Mouse (Mus musculus) neural tube, embryonic 11.5 days (tissue): Measurements from ENCODE around the gene Plaa. TPM values are rescaled to one million over a fixed set of nuclear protein-coding genes. Genes with fewer than 3 reads are reported as not detected.
"Not testable (repeated sequence)": the region's sequence is repeated elsewhere in the genome, so short reads cannot be mapped to it uniquely, and the experiment has no call there.

Experiments
- ATAC-seq: fragments of 200-750 bp; cut with Nextera tagmentation; 2 replicates; pipeline ENCODE4 v1.8.0; 2017; ENCODE audit warnings: moderate number of reproducible peaks, mild to moderate bottlenecking, moderate TSS enrichment, moderate library complexity; ENCODE audit not compliant: insufficient read depth, low FRiP score, low TSS enrichment
- DNase-seq: peaks from one replicate; pipeline ENCODE4 v3.0.0-alpha.2; 2015; ENCODE audit warnings: low spot score
- H3K27ac ChIP-seq: fragments of 300-500 bp; sonication (generic); 2 replicates; pipeline ENCODE4 v1.5.1; 2014; ENCODE audit warnings: low read depth, mild to moderate bottlenecking, low read length
- H3K27me3 ChIP-seq: fragments of 300-500 bp; sonication (generic); 2 replicates; pipeline ENCODE4 v1.6.1; 2014; ENCODE audit warnings: mild to moderate bottlenecking, low read length, mixed read lengths; ENCODE audit not compliant: control insufficient read depth, insufficient read depth
- H3K36me3 ChIP-seq: fragments of 300-500 bp; sonication (generic); 2 replicates; pipeline ENCODE4 v1.6.1; 2014; ENCODE audit warnings: mild to moderate bottlenecking, low read length, moderate library complexity, mixed read lengths; ENCODE audit not compliant: control insufficient read depth, insufficient read depth
- H3K4me1 ChIP-seq: fragments of 300-500 bp; sonication (generic); 2 replicates; pipeline ENCODE4 v1.6.1; 2014; ENCODE audit warnings: low read length, mixed read lengths; ENCODE audit not compliant: control insufficient read depth, insufficient read depth
- H3K4me2 ChIP-seq: fragments of 300-500 bp; sonication (generic); 2 replicates; pipeline ENCODE4 v1.6.1; 2014; ENCODE audit warnings: low read depth, mild to moderate bottlenecking, moderate library complexity
- H3K4me3 ChIP-seq: fragments of 300-500 bp; sonication (generic); 2 replicates; pipeline ENCODE4 v1.5.1; 2014; ENCODE audit warnings: low read depth, low read length
- H3K9ac ChIP-seq: fragments of 300-500 bp; sonication (generic); 2 replicates; pipeline ENCODE4 v1.6.1; 2014; ENCODE audit warnings: mild to moderate bottlenecking, low read length
- H3K9me3 ChIP-seq: fragments of 300-500 bp; sonication (generic); 2 replicates; pipeline ENCODE4 v1.6.1; 2016; ENCODE audit warnings: low read length; ENCODE audit not compliant: control insufficient read depth
- WGBS: fragments of 180-500 bp; shearing (Covaris S2); extraction: QIAGEN DNeasy Blood & Tissue Kit; methylation state at CpG from one replicate; pipeline ENCODE4 v1.1.7; 2014; 5-methylcytosine and 5-hydroxymethylcytosine counted together
- polyA plus RNA-seq: library from polyadenylated mRNA; unstranded; fragments of >200 nt; fragmentation: Nextera tagmentation; extraction: Ambion mirVana; gene quantifications from 2 replicates; pipeline ENCODE4 v1.2.1, GENCODE M21; 2014

Gene Plaa
- polyA plus RNA-seq, result 97.4 and 99.0 TPM in 2 replicates

DNA sequence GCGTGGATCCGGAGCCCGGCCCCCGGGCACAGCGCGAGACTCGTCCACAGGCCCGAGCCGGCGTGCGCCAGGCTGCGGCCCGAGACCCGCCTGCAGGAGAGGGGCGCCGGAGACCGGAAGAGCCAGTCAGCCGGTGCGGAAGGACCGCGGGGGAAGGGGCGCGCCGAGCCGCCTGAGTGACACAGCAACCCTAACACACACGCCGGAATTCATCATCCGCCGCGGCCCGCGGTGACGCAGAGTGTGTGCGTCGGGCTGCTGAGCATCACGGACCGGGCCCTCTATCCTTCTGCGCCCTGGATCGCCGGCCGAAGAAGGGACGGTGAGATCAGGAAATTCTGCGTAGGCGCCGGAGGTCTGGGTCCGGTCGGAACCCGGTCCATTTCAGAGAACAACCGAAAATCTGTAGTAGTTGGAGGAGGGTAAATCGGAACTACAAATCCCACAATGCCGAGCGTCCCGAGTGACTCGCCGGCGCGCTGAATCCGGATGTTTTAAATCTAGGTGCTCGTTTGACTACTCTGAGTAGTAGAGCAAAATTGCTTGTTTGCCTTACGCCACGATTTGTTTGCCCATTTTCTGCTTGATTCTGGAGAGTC lies at the start of gene Plaa:
Gene Plaa (minus strand): TSS at position 214 of the 599 bp plus-strand sequence.
- no peaks in the 10 kb centered on the region for H3K9me3 ChIP-seq
- ATAC-seq (peak; percentile 98), DNase-seq (peak; percentile 95)
- H3K36me3 ChIP-seq, result no peaks in the 10 kb centered on the region
- peak within 1 kb of the TSS; percentile 93 for H3K4me3 ChIP-seq
- H3K4me1 ChIP-seq, result 0 out of 2 replicates have a peak, but pooled peaks cover 3% of the 10 kb centered on the region
- peak within 1 kb of the TSS; percentile 74 for H3K4me2 ChIP-seq
- peak within 1 kb of the TSS; percentile 87 for H3K27ac ChIP-seq
- peak within 1 kb of the TSS; percentile 95 for H3K9ac ChIP-seq
- WGBS, result 0% methylated on average over 60 of the region's 61 CpGs
- no peaks in the 10 kb centered on the region for H3K27me3 ChIP-seq

DNA sequence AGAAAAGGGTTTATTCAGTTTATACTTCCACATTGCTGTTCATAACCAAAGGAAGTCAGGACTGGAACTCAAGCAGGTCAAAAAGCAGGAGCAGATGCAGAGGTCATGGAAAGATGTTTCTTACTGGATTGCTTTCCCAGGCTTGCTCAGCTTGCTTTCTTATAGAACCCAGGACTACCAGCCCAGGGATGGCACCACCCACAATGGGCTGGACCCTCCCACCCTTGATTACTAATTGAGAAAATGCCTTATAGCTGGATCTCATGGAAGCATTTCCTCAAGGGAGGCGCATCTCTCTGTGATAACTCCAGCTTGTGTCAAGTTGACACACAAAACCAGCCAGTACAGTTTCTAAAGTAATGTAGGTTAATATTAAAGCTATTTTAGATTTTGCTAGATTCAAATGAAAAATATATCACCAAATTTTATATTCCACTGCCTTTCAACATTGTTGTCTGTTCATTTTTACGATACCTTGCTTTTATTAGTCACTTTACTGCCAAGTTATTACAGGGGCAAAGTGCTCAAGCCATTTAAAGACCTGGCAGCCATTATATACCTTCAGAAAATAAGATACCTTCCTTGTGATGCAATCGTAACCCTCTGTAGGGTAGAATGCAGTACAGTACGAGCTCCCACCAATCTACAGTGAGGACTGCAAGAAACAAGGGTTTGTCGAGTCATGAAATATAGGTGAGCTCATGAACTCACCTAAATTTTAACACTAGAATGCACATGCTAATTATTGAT lies 47.6 kb upstream of the Plaa start:
- not testable (repeated sequence) for H3K4me2 ChIP-seq, H3K36me3 ChIP-seq, ATAC-seq, DNase-seq, H3K27ac ChIP-seq, H3K9ac ChIP-seq, H3K4me3 ChIP-seq, H3K9me3 ChIP-seq, H3K27me3 ChIP-seq, H3K4me1 ChIP-seq
- WGBS, result 93% methylated on average over 5 of the region's 5 CpGs

GRCm38 (mm10) chr4:94649920-94650319 lies 46.9 kb upstream of the Plaa start, which contains the start of gene Lrrc19:
TSS of gene Lrrc19 (minus strand) at chr4:94650144.
- WGBS, result 84% methylated on average over 3 of the region's 3 CpGs
- no peak within 1 kb of the TSS for H3K4me3 ChIP-seq

DNA sequence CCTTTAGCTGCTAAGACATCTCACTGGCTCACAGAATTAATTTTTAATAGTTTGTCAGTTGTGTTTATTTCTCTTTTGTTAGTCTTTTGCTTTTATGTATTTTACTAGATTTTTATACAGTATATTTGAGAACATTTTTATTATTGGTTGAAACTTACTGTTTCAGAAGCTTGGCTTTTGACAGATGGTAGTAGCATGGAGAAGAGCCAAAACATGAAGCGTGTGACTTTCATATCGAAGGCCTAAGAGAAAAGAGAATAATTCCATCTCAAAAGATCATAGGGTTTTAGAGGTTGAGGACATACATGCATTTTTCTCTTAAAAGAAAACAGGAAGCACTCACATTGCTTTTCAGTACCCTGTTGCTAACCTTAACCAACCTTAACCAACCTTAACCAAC lies 40.1 kb upstream of the Plaa start:
- 96% methylated on average over 2 of the region's 2 CpGs for WGBS
- no peak overlapping the region for H3K4me3 ChIP-seq

More at GRCm38 (mm10) chr4:94649920-94650319, 46.9 kb upstream of the Plaa start, which contains the start of gene Lrrc19:
- DNase-seq, result no peak
- H3K36me3 ChIP-seq, result no peaks in the 10 kb centered on the region
- H3K4me2 ChIP-seq, result no peak within 1 kb of the TSS
- H3K27ac ChIP-seq, result no peak within 1 kb of the TSS
- no peak for ATAC-seq
- no peaks in the 10 kb centered on the region for H3K9me3 ChIP-seq
- no peak within 1 kb of the TSS for H3K9ac ChIP-seq
- no peaks in the 10 kb centered on the region for H3K4me1 ChIP-seq
- no peaks in the 10 kb centered on the region for H3K27me3 ChIP-seq

DNA sequence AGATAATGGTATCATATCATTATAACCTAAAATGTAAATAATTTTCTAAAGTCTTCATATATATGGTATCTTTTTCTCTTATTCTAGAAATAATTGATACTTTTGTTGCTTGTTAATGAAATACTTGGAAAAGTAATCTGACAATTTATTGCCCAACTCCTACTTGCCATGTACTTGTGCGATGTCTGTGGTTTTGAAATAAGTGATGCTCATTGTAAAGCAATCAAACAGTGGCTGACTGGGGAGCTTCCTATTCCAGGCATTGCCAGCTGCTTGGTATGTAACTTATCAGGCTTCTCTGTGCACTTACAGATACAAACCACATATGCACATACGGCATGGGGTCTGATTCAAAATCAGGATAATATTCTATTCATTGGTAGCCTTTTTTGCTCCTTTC lies 17.0 kb upstream of the Plaa start:
- no peak overlapping the region for H3K4me2 ChIP-seq
- no peaks in the 10 kb centered on the region; the same call in 1 of the 2 replicates for H3K4me1 ChIP-seq
- ATAC-seq (no peak), DNase-seq (no peak)
- H3K4me3 ChIP-seq, result no peak overlapping the region
- WGBS, result 88% methylated on average over 2 of the region's 2 CpGs
- no peak overlapping the region for H3K9ac ChIP-seq
- H3K36me3 ChIP-seq, result no peaks in the 10 kb centered on the region
- H3K27ac ChIP-seq, result no peak overlapping the region
- H3K9me3 ChIP-seq, result no peaks in the 10 kb centered on the region
- H3K27me3 ChIP-seq, result no peaks in the 10 kb centered on the region

More for the DNA sequence above, 40.1 kb upstream of the Plaa start:
- DNase-seq (no peak), ATAC-seq (no peak)
- H3K36me3 ChIP-seq, result no peaks in the 10 kb centered on the region
- no peak overlapping the region for H3K27ac ChIP-seq
- no peak overlapping the region for H3K4me2 ChIP-seq
- no peak overlapping the region for H3K9ac ChIP-seq
- no peaks in the 10 kb centered on the region for H3K27me3 ChIP-seq
- H3K4me1 ChIP-seq, result no peaks in the 10 kb centered on the region
- no peaks in the 10 kb centered on the region for H3K9me3 ChIP-seq

- peak overlapping the region; percentile 59 for H3K9ac ChIP-seq
- WGBS, result 0% methylated on average over 18 of the region's 18 CpGs
- DNase-seq (no peak), ATAC-seq (peak; percentile 79)
- peak overlapping the region; percentile 60 for H3K4me2 ChIP-seq
- H3K4me3 ChIP-seq, result peak overlapping the region; percentile 60
- H3K36me3 ChIP-seq, result no peaks in the 10 kb centered on the region
- peak overlapping the region; percentile 54 for H3K27ac ChIP-seq
- no peaks in the 10 kb centered on the region; the same call in 1 of the 2 replicates for H3K4me1 ChIP-seq
- no peaks in the 10 kb centered on the region for H3K9me3 ChIP-seq
- no peaks in the 10 kb centered on the region for H3K27me3 ChIP-seq
Measured at GRCm38 (mm10) chr4:94614627-94615006, 11.6 kb upstream of the Plaa start.

GRCm38 (mm10) chr4:94613972-94614626 lies 11.1 kb upstream of the Plaa start, which contains the start of gene Ift74:
TSS of gene Ift74 (plus strand) at chr4:94614491.
- Histone ChIP-seq H3K9me3 (no peaks in the 10 kb centered on the region), H3K9ac (peak within 1 kb of the TSS; percentile 59), H3K4me2 (peak within 1 kb of the TSS; percentile 60), H3K4me3 (peak within 1 kb of the TSS; percentile 60), H3K27me3 (no peaks in the 10 kb centered on the region), H3K27ac (peak within 1 kb of the TSS; percentile 54), H3K36me3 (no peaks in the 10 kb centered on the region), H3K4me1 (no peaks in the 10 kb centered on the region; the same call in 1 of the 2 replicates)
- DNase-seq (peak; percentile 98), ATAC-seq (peak; percentile 99)
- WGBS, result 2% methylated on average over 29 of the region's 29 CpGs

- Histone ChIP-seq H3K27ac (no peak overlapping the region), H3K36me3 (no peaks in the 10 kb centered on the region), H3K4me1 (no peaks in the 10 kb centered on the region), H3K9me3 (no peaks in the 10 kb centered on the region), H3K27me3 (no peaks in the 10 kb centered on the region), H3K4me2 (no peak overlapping the region), H3K4me3 (no peak overlapping the region), H3K9ac (no peak overlapping the region)
- ATAC-seq (no peak), DNase-seq (no peak)
- WGBS, result 76% methylated on average over 3 of the region's 3 CpGs
Measured at GRCm38 (mm10) chr4:94610339-94610738, 7.3 kb upstream of the Plaa start.
